Mouse (Mus musculus): ENCODE data around the gene Gm340. TPM values are rescaled to one million over a fixed set of nuclear protein-coding genes. Genes with fewer than 3 reads are reported as not detected.

Gene Gm340
- 4.2 and 7.3 TPM in 2 replicates for polyA plus RNA-seq (2014; fragmentation: Nextera tagmentation; extraction: Ambion mirVana)

GRCm38 (mm10) chr19:41581706-41582420 is at the start of gene Gm340:
Gene Gm340 (plus strand): TSS chr19:41582370.
- WGBS: 95% methylated on average over 23 of the region's 23 CpGs
- H3K4me2 ChIP-seq (replicated peaks; ENCODE audit: low read depth, low read length): no peak within 1 kb of the TSS
- H3K4me1 ChIP-seq (replicated peaks; ENCODE audit: control insufficient read depth, insufficient read depth, low read length): no peaks in the 10 kb centered on the region

GRCm38 (mm10) chr19:41534021-41534420 is 48.1 kb upstream of the Gm340 start:
- DNase-seq (ENCODE audit: low spot score) (no peak), ATAC-seq (ENCODE audit: low FRiP score) (no peak)
- WGBS: 94% methylated on average over 3 of the region's 3 CpGs
- Histone ChIP-seq H3K4me1 (replicated peaks; ENCODE audit: control insufficient read depth, insufficient read depth, low read length) (no peaks in the 10 kb centered on the region), H3K9ac (ENCODE audit: low read depth, low read length) (no peak overlapping the region), H3K27me3 (ENCODE audit: control insufficient read depth, insufficient read depth, low read length) (no peaks in the 10 kb centered on the region), H3K4me2 (replicated peaks; ENCODE audit: low read depth, low read length) (no peak overlapping the region), H3K9me3 (ENCODE audit: control insufficient read depth, low read length) (no peaks in the 10 kb centered on the region), H3K27ac (ENCODE audit: low read depth, low read length) (no peak overlapping the region), H3K36me3 (ENCODE audit: control insufficient read depth, insufficient read depth, low read length) (no peaks in the 10 kb centered on the region), H3K4me3 (ENCODE audit: low read depth, low read length) (no peak overlapping the region)

More at GRCm38 (mm10) chr19:41581706-41582420, at the start of gene Gm340:
- H3K9ac ChIP-seq (ENCODE audit: low read depth, low read length): no peak within 1 kb of the TSS
- no peaks in the 10 kb centered on the region for H3K9me3 ChIP-seq (ENCODE audit: control insufficient read depth, low read length)
- H3K4me3 ChIP-seq (ENCODE audit: low read depth, low read length): no peak within 1 kb of the TSS
- no peak for ATAC-seq (ENCODE audit: low FRiP score)
- no peak within 1 kb of the TSS for H3K27ac ChIP-seq (ENCODE audit: low read depth, low read length)
- H3K27me3 ChIP-seq (ENCODE audit: control insufficient read depth, insufficient read depth, low read length): no peaks in the 10 kb centered on the region
- no peak for DNase-seq (ENCODE audit: low spot score)
- H3K36me3 ChIP-seq (ENCODE audit: control insufficient read depth, insufficient read depth, low read length): peaks cover 7% of the 10 kb centered on the region

- Histone ChIP-seq H3K4me2 (replicated peaks; ENCODE audit: low read depth, low read length) (no peak overlapping the region), H3K9ac (ENCODE audit: low read depth, low read length) (no peak overlapping the region), H3K27me3 (ENCODE audit: control insufficient read depth, insufficient read depth, low read length) (no peaks in the 10 kb centered on the region), H3K4me1 (replicated peaks; ENCODE audit: control insufficient read depth, insufficient read depth, low read length) (no peaks in the 10 kb centered on the region), H3K27ac (ENCODE audit: low read depth, low read length) (no peak overlapping the region), H3K36me3 (ENCODE audit: control insufficient read depth, insufficient read depth, low read length) (no peaks in the 10 kb centered on the region), H3K4me3 (ENCODE audit: low read depth, low read length) (no peak overlapping the region), H3K9me3 (ENCODE audit: control insufficient read depth, low read length) (no peaks in the 10 kb centered on the region)
- WGBS: 84% methylated on average over 4 of the region's 4 CpGs
- ATAC-seq (ENCODE audit: low FRiP score): no peak
- DNase-seq (ENCODE audit: low spot score): no peak
Measured at GRCm38 (mm10) chr19:41556981-41557380, 25.2 kb upstream of the Gm340 start.

GRCm38 (mm10) chr19:41557491-41557890 is 24.7 kb upstream of the Gm340 start:
- H3K27ac ChIP-seq (ENCODE audit: low read depth, low read length): no peak overlapping the region
- DNase-seq (ENCODE audit: low spot score) (no peak), ATAC-seq (ENCODE audit: low FRiP score) (no peak)
- no peaks in the 10 kb centered on the region for H3K27me3 ChIP-seq (ENCODE audit: control insufficient read depth, insufficient read depth, low read length)
- no peaks in the 10 kb centered on the region for H3K4me1 ChIP-seq (replicated peaks; ENCODE audit: control insufficient read depth, insufficient read depth, low read length)
- 93% methylated on average over 4 of the region's 4 CpGs for WGBS
- no peaks in the 10 kb centered on the region for H3K9me3 ChIP-seq (ENCODE audit: control insufficient read depth, low read length)
- H3K4me2 ChIP-seq (replicated peaks; ENCODE audit: low read depth, low read length): no peak overlapping the region
- H3K4me3 ChIP-seq (ENCODE audit: low read depth, low read length): no peak overlapping the region
- H3K9ac ChIP-seq (ENCODE audit: low read depth, low read length): no peak overlapping the region
- H3K36me3 ChIP-seq (ENCODE audit: control insufficient read depth, insufficient read depth, low read length): no peaks in the 10 kb centered on the region

DNA sequence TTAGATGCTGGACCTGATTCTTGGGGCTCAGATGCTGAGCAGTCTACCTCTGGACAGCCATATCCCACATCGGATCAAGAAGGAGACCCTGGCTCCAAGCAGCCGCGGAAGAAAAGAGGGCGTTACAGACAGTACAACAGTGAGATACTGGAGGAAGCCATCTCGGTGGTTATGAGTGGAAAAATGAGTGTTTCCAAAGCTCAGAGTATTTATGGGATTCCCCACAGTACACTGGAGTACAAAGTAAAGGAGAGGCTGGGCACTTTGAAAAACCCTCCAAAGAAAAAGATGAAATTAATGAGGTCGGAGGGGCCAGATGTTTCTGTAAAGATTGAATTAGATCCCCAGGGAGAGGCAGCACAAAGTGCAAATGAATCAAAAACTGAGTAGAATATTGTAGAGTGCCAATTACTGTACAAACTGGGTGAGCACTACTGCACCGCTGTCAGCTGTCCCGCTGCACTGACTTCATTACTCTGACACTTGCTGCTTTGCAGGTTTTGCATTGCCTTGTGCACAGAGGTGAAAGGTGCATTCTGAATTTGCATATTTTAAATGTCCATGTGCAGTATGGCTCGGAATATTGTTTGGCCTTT is 23.2 kb upstream of the Gm340 start:
- Histone ChIP-seq H3K9ac (ENCODE audit: low read depth, low read length) (no peak overlapping the region), H3K4me1 (replicated peaks; ENCODE audit: control insufficient read depth, insufficient read depth, low read length) (no peaks in the 10 kb centered on the region), H3K9me3 (ENCODE audit: control insufficient read depth, low read length) (no peaks in the 10 kb centered on the region), H3K4me3 (ENCODE audit: low read depth, low read length) (no peak overlapping the region), H3K27ac (ENCODE audit: low read depth, low read length) (no peak overlapping the region), H3K27me3 (ENCODE audit: control insufficient read depth, insufficient read depth, low read length) (no peaks in the 10 kb centered on the region), H3K4me2 (replicated peaks; ENCODE audit: low read depth, low read length) (no peak overlapping the region), H3K36me3 (ENCODE audit: control insufficient read depth, insufficient read depth, low read length) (no peaks in the 10 kb centered on the region)
- no peak for ATAC-seq (ENCODE audit: low FRiP score)
- WGBS: 89% methylated on average over 9 of the region's 9 CpGs
- no peak for DNase-seq (ENCODE audit: low spot score)

- Histone ChIP-seq H3K9ac (ENCODE audit: low read depth, low read length) (no peak overlapping the region), H3K27ac (ENCODE audit: low read depth, low read length) (no peak overlapping the region), H3K9me3 (ENCODE audit: control insufficient read depth, low read length) (no peaks in the 10 kb centered on the region), H3K4me2 (replicated peaks; ENCODE audit: low read depth, low read length) (no peak overlapping the region), H3K4me1 (replicated peaks; ENCODE audit: control insufficient read depth, insufficient read depth, low read length) (no peaks in the 10 kb centered on the region), H3K36me3 (ENCODE audit: control insufficient read depth, insufficient read depth, low read length) (no peaks in the 10 kb centered on the region), H3K27me3 (ENCODE audit: control insufficient read depth, insufficient read depth, low read length) (no peaks in the 10 kb centered on the region), H3K4me3 (ENCODE audit: low read depth, low read length) (no peak overlapping the region)
- DNase-seq (ENCODE audit: low spot score) (no peak), ATAC-seq (ENCODE audit: low FRiP score) (no peak)
- WGBS: 94% methylated on average over 3 of the region's 3 CpGs
Measured at GRCm38 (mm10) chr19:41560856-41561255, 21.3 kb upstream of the Gm340 start.

DNA sequence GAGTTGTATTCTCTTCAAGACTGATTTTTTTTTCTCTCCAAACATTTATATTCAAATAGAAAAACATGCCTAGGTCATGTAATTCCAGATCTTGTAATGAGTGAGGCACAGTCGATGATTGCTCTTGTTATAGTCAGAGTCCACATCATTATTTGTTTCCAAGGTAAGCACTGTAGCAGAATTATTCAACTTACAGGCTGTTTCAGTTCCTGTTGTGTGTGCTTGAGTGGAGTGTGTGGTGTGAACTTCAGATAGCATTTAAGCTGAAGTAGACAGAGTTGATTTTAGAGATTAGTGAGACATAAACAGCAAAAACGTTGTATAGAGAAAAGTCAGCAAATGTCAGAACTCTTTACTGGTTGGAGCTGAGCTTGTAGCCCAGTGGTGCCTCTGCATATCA is 13.4 kb upstream of the Gm340 start:
- Histone ChIP-seq H3K4me3 (ENCODE audit: low read depth, low read length) (no peak overlapping the region), H3K9me3 (ENCODE audit: control insufficient read depth, low read length) (no peaks in the 10 kb centered on the region), H3K36me3 (ENCODE audit: control insufficient read depth, insufficient read depth, low read length) (no peaks in the 10 kb centered on the region), H3K4me2 (replicated peaks; ENCODE audit: low read depth, low read length) (no peak overlapping the region), H3K9ac (ENCODE audit: low read depth, low read length) (no peak overlapping the region), H3K4me1 (replicated peaks; ENCODE audit: control insufficient read depth, insufficient read depth, low read length) (no peaks in the 10 kb centered on the region), H3K27ac (ENCODE audit: low read depth, low read length) (no peak overlapping the region), H3K27me3 (ENCODE audit: control insufficient read depth, insufficient read depth, low read length) (no peaks in the 10 kb centered on the region)
- WGBS: 84% methylated on average over 2 of the region's 2 CpGs
- ATAC-seq (ENCODE audit: low FRiP score) (no peak), DNase-seq (ENCODE audit: low spot score) (no peak)

- H3K27me3 ChIP-seq (ENCODE audit: control insufficient read depth, insufficient read depth, low read length): no peaks in the 10 kb centered on the region
- H3K4me2 ChIP-seq (replicated peaks; ENCODE audit: low read depth, low read length): no peak overlapping the region
- H3K36me3 ChIP-seq (ENCODE audit: control insufficient read depth, insufficient read depth, low read length): no peaks in the 10 kb centered on the region
- ATAC-seq (ENCODE audit: low FRiP score): no peak
- no peak for DNase-seq (ENCODE audit: low spot score)
- H3K9ac ChIP-seq (ENCODE audit: low read depth, low read length): no peak overlapping the region
- no peak overlapping the region for H3K4me3 ChIP-seq (ENCODE audit: low read depth, low read length)
- H3K4me1 ChIP-seq (replicated peaks; ENCODE audit: control insufficient read depth, insufficient read depth, low read length): no peaks in the 10 kb centered on the region
- H3K9me3 ChIP-seq (ENCODE audit: control insufficient read depth, low read length): no peaks in the 10 kb centered on the region
- no peak overlapping the region for H3K27ac ChIP-seq (ENCODE audit: low read depth, low read length)
- WGBS: 89% methylated on average over 2 of the region's 2 CpGs
Measured at GRCm38 (mm10) chr19:41573700-41574099, 8.5 kb upstream of the Gm340 start.

DNA sequence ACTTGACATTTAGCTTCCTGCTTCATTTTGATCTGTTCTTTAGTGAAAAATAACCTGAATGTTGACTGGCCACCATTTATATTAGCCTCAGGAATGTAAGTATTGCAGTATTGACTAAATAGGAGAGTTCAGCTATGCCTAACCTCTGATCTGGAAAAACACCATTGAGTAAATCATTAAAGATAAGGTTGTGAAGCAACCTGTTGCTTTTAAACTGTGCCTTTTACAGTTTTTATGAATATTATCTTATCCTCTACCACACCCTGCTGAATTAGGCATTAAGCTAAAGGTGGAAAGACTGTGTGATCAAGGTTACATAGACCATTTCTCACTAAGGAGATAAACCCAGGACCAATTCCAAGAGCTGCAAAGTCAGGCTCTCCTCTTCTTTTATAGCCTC is 4.6 kb upstream of the Gm340 start:
- Histone ChIP-seq H3K4me2 (replicated peaks; ENCODE audit: low read depth, low read length) (no peak overlapping the region), H3K9me3 (ENCODE audit: control insufficient read depth, low read length) (no peaks in the 10 kb centered on the region), H3K27ac (ENCODE audit: low read depth, low read length) (no peak overlapping the region), H3K4me3 (ENCODE audit: low read depth, low read length) (no peak overlapping the region), H3K9ac (ENCODE audit: low read depth, low read length) (no peak overlapping the region), H3K36me3 (ENCODE audit: control insufficient read depth, insufficient read depth, low read length) (peaks cover 7% of the 10 kb centered on the region), H3K27me3 (ENCODE audit: control insufficient read depth, insufficient read depth, low read length) (no peaks in the 10 kb centered on the region), H3K4me1 (replicated peaks; ENCODE audit: control insufficient read depth, insufficient read depth, low read length) (no peaks in the 10 kb centered on the region)
- no peak for DNase-seq (ENCODE audit: low spot score)
- no peak for ATAC-seq (ENCODE audit: low FRiP score)

Measured in hindbrain, embryonic 11.5 days (tissue).